Mouse (Mus musculus): ENCODE data around the gene Znhit3.
A peak's percentile ranks its signal among the peaks of the same experiment; 100 is the strongest.
"Not testable (repeated sequence)": the region's sequence is repeated elsewhere in the genome, so short reads cannot be mapped to it uniquely, and the experiment has no call there.

Znhit3 gene

DNA sequence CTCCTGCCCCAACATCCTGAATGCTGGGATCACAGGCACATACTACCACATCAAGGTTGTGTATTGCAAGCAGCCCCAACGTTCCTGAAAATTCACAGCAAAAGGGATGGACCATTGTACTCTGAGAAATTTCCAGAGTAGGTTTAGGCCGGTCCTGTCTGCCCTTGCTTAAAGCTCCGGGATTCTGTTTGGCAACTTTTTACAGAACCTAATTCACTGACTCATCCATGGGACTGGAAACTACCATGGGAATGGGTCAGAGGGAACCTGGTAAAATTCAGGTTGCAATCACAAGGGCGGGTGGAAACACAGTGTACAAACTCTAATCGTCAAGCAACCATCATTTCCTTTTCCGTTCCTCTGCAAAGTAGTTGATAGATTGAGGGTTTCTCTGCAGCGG lies 3.8 kb upstream of the Znhit3 start:
- DNase-seq = no peak

DNA sequence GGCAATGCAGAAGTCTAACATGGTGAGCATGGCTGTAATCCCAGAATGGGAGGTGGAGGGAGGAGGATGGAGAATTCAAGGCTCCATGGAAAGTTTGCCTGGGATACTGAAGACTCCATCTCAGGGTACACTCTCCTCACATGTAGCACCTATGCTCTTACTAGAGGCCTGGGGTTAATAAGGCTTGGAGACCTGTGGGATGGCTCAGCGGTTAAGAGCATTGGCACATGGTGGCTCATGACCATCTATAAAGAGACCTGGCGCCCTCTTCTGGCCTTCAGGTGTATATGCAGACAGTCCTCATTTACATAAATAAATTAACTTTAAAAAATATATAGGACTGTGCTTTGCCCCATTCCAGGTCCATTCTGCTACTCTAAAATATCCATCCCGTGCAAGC lies 3.1 kb upstream of the Znhit3 start:
- peak; percentile 23 for DNase-seq

- DNase-seq = peak; percentile 87
Measured at GRCm38 (mm10) chr11:84918425-84918824, 2.3 kb upstream of the Znhit3 start.

- no peak for DNase-seq
Measured at GRCm38 (mm10) chr11:84916703-84917300, 636 bp upstream of the Znhit3 start.

GRCm38 (mm10) chr11:84914673-84915072 lies 1.5 kb downstream of the Znhit3 start:
- DNase-seq = no peak

DNA sequence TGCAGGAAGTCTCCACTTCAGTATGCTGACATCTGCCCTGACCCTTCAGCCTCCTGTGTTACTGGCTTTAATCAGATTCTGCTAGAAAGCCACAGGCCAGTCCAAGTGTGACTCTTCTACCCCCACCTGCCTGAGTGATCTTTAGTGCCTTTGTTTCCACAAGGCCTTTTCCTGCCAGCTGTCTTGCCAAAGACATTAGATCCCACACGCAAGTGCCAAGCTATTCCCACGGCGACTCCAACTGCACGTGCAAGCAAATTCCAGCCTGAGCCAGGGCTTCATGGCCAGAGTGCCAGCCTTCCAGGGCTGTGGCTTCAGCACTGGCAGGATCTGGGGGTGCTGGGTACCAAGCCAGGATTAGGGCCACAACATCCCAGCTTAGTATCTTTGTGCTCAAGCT lies 5.8 kb downstream of the Znhit3 start:
- no peak for DNase-seq

DNA sequence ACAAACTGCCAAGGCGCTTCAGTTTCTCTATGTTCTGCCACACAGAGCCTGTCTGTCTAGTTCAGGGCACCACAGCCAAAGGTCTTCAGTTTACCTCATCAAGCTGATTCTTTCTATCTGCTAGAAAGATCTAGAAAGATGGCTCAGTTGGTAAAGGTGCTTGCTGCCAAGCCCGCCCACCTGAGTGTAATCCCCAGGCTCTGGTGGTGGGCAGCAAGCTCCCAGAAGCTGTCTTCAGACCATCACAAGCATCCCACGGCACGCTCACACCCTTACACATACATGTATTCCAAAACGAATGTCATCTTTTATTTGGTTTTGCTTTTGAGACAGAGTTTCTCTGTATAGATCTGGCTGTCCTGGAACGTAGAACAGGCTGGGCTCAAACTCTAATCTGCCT lies 7.7 kb downstream of the Znhit3 start:
- DNase-seq = no peak

DNA sequence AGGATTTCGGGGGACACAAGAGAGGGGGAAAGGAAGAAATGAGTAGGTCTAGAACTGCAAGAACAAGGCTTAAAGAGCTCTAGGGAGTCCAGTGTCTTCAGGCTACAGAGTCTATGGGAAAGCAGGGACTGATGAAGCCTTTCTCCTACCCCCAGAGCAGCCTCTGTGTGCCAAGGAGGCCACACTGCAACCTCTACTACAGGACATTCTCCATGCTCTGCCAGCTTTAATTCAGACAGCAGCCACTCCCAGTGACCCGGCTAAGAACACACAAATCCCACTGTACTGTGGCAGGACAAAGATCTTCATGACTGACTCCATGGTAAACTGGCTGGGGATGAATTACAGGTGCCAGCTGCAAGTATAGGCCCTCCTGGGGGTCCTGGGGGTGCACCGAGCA lies 9.1 kb downstream of the Znhit3 start:
- DNase-seq = no peak

DNA sequence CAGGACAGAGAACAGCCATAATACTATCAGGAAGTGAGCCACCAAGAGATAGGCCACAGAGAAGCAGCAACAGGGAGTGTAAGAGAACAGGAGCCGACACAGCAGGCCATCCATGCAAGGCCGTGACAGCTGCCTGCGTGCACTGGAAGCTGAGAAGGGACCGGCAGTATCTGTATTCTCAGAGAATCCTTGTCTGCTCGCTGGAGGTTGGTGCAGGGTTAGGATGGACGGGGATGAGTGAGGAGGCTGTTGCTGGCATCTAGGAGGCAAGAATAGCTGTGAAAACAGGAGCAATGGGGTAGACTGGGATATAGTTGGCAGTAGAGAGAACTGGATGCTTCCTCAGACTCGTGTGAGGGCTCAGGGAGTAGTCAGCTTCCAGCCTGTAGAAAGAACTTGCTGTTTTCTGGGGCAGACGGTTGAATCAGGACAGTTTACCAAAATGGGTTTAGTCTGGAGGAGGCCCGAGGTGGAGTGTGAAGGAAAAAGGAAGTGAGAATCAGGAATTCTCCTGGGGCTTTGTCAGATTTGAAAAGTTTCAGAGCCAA lies 11.5 kb downstream of the Znhit3 start:
- DNase-seq = no peak

GRCm38 (mm10) chr11:84893113-84893512 lies 23.1 kb downstream of the Znhit3 start:
- DNase-seq = no peak

DNA sequence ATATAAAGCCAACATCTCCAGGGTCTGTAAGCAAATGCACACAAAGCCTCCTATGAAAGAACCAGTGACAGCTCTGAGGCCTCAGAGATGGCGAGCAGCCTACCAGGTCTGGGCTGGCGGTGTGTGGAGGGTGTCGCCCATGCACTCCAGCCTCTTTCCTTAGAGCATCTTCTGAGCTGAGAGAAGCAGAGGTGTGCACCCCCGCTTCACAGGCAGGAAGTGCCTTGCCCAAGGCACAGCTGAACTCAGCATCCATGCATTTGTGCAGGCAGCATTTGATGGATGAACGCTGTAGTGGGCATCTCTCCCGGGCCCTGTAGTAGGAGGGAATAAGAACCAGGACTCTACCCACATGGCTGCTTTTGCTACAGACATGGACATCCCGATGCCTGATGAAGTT lies 24.5 kb downstream of the Znhit3 start:
- no peak for DNase-seq

- DNase-seq = no peak
Measured at GRCm38 (mm10) chr11:84889492-84889891, 26.7 kb downstream of the Znhit3 start.

DNA sequence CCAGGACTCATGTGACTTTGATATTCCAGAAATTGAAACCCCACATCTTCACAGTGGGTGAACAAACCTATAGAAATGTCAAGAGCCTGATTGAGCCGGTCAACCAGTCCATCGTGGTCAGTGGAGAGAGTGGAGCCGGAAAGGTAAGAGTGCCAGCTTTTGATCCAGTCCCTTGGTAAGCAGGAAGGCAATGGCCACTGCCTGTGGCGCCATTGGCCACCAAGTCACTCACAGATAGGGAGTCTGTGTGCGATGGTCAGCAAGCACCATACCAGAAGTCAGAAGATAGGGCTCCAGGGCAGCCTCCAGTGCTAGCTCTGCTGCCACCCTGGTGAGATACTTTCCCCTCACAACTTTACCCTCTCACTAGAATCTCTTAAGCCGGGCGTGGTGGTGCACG lies 28.1 kb downstream of the Znhit3 start:
- DNase-seq = no peak

GRCm38 (mm10) chr11:84886767-84887511 lies 29.2 kb downstream of the Znhit3 start:
- no peak for DNase-seq

GRCm38 (mm10) chr11:84886236-84886635 lies 29.9 kb downstream of the Znhit3 start:
- DNase-seq = no peak

DNA sequence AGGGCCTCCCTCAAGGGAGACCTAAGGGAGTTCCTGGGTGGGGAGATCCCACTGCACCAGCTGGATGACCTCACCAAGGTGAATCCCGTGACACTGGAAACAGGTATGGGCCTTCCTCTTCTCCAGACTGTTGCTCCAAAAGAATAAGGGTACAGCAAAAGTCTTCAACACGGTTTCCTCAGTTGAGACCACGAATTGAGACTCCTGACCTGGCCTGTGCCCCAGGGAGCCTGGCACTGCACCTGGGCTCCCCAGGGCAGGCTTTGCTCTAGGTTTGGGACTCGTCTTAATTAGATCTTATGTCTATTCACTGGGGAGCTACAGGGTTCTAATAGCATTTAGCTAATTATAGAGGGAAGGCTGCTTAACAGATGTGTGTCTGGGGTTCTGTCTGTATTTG lies 30.9 kb downstream of the Znhit3 start:
- no peak for DNase-seq

- no peak for DNase-seq
Measured at GRCm38 (mm10) chr11:84882346-84882745, 33.8 kb downstream of the Znhit3 start.

- no peak for DNase-seq
Measured at GRCm38 (mm10) chr11:84880971-84881370, 35.2 kb downstream of the Znhit3 start.

GRCm38 (mm10) chr11:84880465-84880961 lies 35.7 kb downstream of the Znhit3 start:
- DNase-seq = peak; percentile 69

DNA sequence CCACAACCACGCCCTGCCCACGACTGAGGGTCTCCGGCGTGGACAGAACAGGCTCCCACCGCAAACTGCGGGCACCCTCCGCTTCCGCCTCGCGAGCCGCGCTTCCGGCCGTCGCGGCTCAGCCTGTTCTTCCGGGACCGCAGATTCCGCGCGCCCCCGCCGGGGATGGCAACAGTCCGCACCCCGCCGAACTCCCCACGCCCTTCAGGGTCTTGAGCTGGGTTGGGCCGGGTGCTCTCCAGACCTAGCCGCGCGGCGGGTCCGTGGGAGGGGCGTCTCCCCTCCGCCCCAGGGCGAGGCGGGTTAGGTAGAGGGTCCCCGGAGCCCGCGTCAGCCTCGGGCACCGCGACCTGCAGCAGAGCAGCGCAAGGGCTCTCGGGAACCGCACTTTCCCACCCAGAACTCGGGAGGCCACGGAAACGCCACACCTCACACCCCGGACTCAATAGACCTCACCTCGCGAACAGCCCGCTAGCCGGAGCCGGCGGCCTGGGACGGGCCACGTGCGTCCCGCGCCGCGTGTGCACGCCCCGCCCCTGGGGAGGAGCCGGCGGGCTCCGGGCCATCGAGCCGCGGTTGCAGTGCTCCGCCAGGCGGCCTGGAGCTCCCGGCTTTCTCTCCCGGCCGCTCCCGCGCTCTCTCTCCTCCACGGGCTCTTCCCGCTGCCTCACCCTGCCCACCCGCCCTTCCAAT lies 36.2 kb downstream of the Znhit3 start, which contains the start of the genes Myo19 and Pigw:
Myo19 (plus strand) TSS at position 377 of the 693 bp plus-strand sequence.
Pigw (minus strand) TSS at position 514 of the 693 bp plus-strand sequence.
- peak; percentile 82 for DNase-seq

DNA sequence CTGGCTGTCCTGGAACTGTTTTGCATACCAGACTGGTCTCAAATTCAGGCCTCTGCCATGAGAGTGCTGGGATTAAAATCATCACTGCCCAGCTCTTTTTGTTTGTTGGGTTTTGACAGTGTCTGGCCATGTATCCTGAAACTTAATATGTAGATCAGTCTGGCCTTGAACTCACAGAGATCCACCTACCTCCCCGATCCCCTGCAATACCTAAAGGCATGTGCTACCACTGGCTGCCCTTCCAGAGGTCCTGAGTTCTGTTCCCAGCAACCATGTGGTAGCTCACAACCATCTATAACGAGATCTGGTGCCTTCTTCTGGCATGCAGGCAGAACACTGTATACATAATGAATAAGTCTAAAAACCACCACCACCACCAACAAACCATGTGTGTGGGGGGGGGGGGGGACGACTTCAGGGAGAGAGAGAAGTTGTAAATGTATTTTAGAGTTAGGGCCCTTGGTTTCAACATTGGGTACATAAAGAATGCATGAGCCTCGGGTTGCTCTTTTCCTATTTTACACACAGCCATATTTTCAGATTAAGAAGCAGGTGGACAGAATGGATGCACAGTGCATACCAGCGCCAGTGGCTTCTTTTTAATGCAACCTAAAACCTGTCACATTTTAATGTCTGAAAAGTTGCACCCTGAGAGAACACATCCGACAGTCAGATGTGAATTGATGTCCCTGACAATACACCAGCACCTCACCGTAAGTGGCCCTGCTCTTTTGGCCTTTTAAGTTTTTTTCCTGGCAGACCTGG lies 37.0 kb downstream of the Znhit3 start:
- DNase-seq = no peak

DNA sequence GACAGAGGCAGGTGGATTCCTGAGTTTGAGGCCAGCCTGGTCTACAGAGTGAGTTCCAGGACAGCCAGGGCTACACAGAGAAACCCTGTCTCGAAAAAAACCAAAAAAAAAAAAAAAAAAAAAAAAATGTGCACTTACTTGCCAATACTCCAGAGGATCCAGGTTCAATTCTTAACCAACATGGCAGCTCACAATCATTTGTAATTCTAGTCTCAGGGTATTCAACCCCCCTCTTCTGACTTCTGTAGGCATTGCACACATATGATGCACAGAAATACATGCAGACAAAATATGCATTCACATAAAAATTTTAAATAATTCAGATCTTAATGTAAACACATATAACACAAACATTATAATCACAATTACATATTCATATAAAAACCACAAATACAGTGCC lies 40.1 kb downstream of the Znhit3 start:
- DNase-seq = not testable (repeated sequence)
